Mouse (Mus musculus) heart, embryonic 10.5 days (tissue): ENCODE measurements at regions not wholly inside any gene's neighbourhood (a gene's known extent, or its start where the extent isn't known, plus 50 kb on each side); places are given as distances from the start of the nearest gene placed in this dataset.
"Not testable (repeated sequence)": the region's sequence is repeated elsewhere in the genome, so short reads cannot be mapped to it uniquely, and the experiment has no call there.

Source experiments
- DNase-seq: peaks from one replicate; pipeline ENCODE4 v3.0.0-alpha.2; 2017; ENCODE audit warnings: low spot score
- H3K27ac ChIP-seq: fragments of 300-500 bp; sonication (generic); 2 replicates; pipeline ENCODE4 v1.5.1; 2016; ENCODE audit warnings: mild to moderate bottlenecking
- H3K27me3 ChIP-seq: fragments of 300-500 bp; sonication (generic); 2 replicates; pipeline ENCODE4 v1.6.1; 2016; ENCODE audit warnings: mild to moderate bottlenecking; ENCODE audit not compliant: poor library complexity, insufficient read depth, severe bottlenecking
- H3K36me3 ChIP-seq: fragments of 300-500 bp; sonication (generic); 2 replicates; pipeline ENCODE4 v1.6.1; 2016; ENCODE audit warnings: mild to moderate bottlenecking, moderate library complexity
- H3K4me1 ChIP-seq: fragments of 300-500 bp; sonication (generic); 2 replicates; pipeline ENCODE4 v1.6.1; 2016; ENCODE audit warnings: mild to moderate bottlenecking
- H3K4me3 ChIP-seq: fragments of 300-500 bp; sonication (generic); 2 replicates; pipeline ENCODE4 v1.5.1; 2016; ENCODE audit warnings: mild to moderate bottlenecking, moderate library complexity
- H3K9me3 ChIP-seq: fragments of 300-500 bp; sonication (generic); 2 replicates; pipeline ENCODE4 v1.6.1; 2016; ENCODE audit warnings: mild to moderate bottlenecking, moderate library complexity
- WGBS: fragments of 180-500 bp; shearing (Covaris S2); methylation state at CpG from one replicate; pipeline ENCODE4 v1.1.7; 2016; 5-methylcytosine and 5-hydroxymethylcytosine counted together

GRCm38 (mm10) chr8:8869338-8869737 lies 179.0 kb upstream of the Arglu1 start:
- Histone ChIP-seq H3K27me3 (no peaks in the 10 kb centered on the region; the same call in 1 of the 2 replicates), H3K9me3 (no peaks in the 10 kb centered on the region), H3K4me3 (no peak overlapping the region), H3K27ac (no peak overlapping the region), H3K36me3 (no peaks in the 10 kb centered on the region), H3K4me1 (peaks cover 12% of the 10 kb centered on the region)
- DNase-seq: no peak
- WGBS: 50% methylated on average over 6 of the region's 6 CpGs

GRCm38 (mm10) chr8:8867924-8868323 lies 177.6 kb upstream of the Arglu1 start:
- Histone ChIP-seq H3K9me3 (no peaks in the 10 kb centered on the region), H3K4me1 (peaks cover 12% of the 10 kb centered on the region), H3K27ac (no peak overlapping the region), H3K4me3 (no peak overlapping the region), H3K36me3 (no peaks in the 10 kb centered on the region), H3K27me3 (no peaks in the 10 kb centered on the region; the same call in 1 of the 2 replicates)
- 60% methylated on average over 8 of the region's 8 CpGs for WGBS
- DNase-seq: no peak

GRCm38 (mm10) chr8:8867126-8867777 lies 176.9 kb upstream of the Arglu1 start:
- Histone ChIP-seq H3K9me3 (no peaks in the 10 kb centered on the region), H3K36me3 (no peaks in the 10 kb centered on the region), H3K27ac (no peak overlapping the region), H3K4me3 (no peak overlapping the region), H3K4me1 (peaks cover 12% of the 10 kb centered on the region), H3K27me3 (no peaks in the 10 kb centered on the region)
- WGBS: 48% methylated on average over 9 of the region's 9 CpGs
- DNase-seq: no peak

DNA sequence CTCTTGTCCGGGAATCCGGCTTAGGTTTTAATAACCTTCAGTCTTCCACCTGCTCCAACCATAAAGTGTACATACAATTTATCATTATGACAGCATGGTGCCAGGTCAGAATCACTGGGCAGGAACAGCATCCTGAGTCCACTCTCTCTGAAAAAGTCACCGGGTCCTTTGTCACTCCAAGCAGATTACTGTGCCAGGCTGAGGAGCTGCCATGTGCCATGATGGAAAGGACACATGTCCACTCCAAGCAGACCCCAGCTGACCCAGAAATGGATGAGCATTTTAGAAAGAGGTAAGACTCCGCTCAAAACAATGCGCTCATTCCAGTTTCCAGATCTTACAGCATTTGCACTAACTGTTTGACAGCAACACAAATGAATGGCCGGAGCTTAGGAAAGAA lies 172.4 kb upstream of the Arglu1 start:
- peaks cover 8% of the 10 kb centered on the region for H3K4me1 ChIP-seq
- H3K9me3 ChIP-seq: no peaks in the 10 kb centered on the region
- no peak overlapping the region for H3K4me3 ChIP-seq
- WGBS: 87% methylated on average over 6 of the region's 6 CpGs
- H3K36me3 ChIP-seq: no peaks in the 10 kb centered on the region
- no peak for DNase-seq
- no peaks in the 10 kb centered on the region for H3K27me3 ChIP-seq
- no peak overlapping the region for H3K27ac ChIP-seq

- Histone ChIP-seq H3K36me3 (no peaks in the 10 kb centered on the region), H3K27me3 (no peaks in the 10 kb centered on the region), H3K9me3 (no peaks in the 10 kb centered on the region), H3K4me3 (no peak overlapping the region), H3K27ac (no peak overlapping the region), H3K4me1 (no peaks in the 10 kb centered on the region; the same call in 1 of the 2 replicates)
- WGBS: 69% methylated on average over 9 of the region's 9 CpGs
- DNase-seq: no peak
Measured at GRCm38 (mm10) chr8:8861331-8861940, 171.1 kb upstream of the Arglu1 start.

- Histone ChIP-seq H3K36me3 (no peaks in the 10 kb centered on the region), H3K4me3 (no peak overlapping the region), H3K9me3 (no peaks in the 10 kb centered on the region), H3K27me3 (no peaks in the 10 kb centered on the region), H3K4me1 (no peaks in the 10 kb centered on the region; the same call in 1 of the 2 replicates), H3K27ac (no peak overlapping the region)
- WGBS: 47% methylated on average over 3 of the region's 3 CpGs
- no peak for DNase-seq
Measured at GRCm38 (mm10) chr8:8858636-8859035, 168.3 kb upstream of the Arglu1 start.

DNA sequence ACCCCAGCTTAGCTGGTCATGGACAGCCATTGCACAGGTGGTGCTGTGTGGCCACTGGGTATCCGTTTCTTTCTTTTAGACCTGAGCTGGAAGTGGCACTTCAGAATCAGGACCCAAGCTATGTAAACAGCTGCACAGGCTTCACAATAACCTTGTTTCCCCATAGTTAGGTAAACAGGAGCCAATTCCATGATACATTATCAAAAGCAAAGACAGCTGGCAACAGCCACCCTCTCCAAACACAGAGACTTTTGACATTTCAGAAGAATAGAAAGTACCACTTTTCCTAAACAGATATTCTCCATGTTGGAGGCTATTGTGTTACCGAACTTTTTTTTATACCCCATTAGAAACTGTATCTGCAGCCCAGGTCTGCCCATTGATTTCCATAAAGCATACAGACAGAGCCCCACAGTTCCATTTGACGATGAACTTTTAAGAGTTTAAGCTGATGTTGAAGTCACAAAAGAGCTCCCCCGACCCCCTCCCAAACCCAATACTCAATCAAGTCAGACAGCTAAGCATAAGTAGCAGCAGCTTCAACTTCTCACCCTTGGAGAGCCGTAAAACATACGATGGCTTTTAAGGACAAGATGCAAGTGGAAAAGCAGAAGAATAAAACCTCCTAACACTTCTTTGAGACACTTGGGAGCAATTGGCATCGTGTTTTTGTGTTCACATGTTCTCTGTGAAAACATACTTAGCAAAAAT lies 162.5 kb upstream of the Arglu1 start:
- Histone ChIP-seq H3K36me3 (no peaks in the 10 kb centered on the region), H3K27me3 (no peaks in the 10 kb centered on the region), H3K27ac (no peak overlapping the region), H3K4me1 (peaks cover 13% of the 10 kb centered on the region), H3K9me3 (no peaks in the 10 kb centered on the region), H3K4me3 (no peak overlapping the region)
- 65% methylated on average over 7 of the region's 7 CpGs for WGBS
- no peak for DNase-seq

DNA sequence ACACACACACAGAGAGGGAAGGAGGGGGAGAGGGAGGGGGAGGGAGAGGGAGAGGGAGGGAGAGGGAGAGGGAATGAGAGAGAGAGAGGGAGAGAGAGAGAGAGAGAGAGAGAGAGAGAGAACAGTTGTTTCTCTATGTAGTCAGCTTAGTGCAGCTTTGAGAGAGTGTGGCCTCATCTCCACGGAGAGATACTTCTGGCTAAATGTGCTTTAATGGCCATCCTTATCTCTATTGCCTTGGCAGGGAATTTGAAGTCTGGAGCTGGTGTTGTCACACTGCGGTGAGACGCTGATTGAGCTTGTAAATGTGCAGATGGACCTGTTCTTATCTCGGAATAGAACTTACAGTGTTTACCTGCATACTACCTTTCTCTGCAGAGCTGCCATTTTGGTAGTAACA lies 160.9 kb upstream of the Arglu1 start:
- no peak for DNase-seq
- Histone ChIP-seq H3K36me3 (no peaks in the 10 kb centered on the region), H3K4me3 (no peak overlapping the region; the same call in 1 of the 2 replicates), H3K27me3 (no peaks in the 10 kb centered on the region), H3K27ac (no peak overlapping the region), H3K9me3 (no peaks in the 10 kb centered on the region), H3K4me1 (peaks cover 13% of the 10 kb centered on the region)
- WGBS: 25% methylated on average over 4 of the region's 4 CpGs

- H3K36me3 ChIP-seq: no peaks in the 10 kb centered on the region
- H3K4me3 ChIP-seq: no peak overlapping the region
- H3K27ac ChIP-seq: no peak overlapping the region
- H3K27me3 ChIP-seq: no peaks in the 10 kb centered on the region
- peaks cover 15% of the 10 kb centered on the region for H3K4me1 ChIP-seq
- no peaks in the 10 kb centered on the region for H3K9me3 ChIP-seq
- WGBS: 47% methylated on average over 8 of the region's 8 CpGs
- DNase-seq: no peak
Measured at GRCm38 (mm10) chr8:8850766-8851165, 160.4 kb upstream of the Arglu1 start.

DNA sequence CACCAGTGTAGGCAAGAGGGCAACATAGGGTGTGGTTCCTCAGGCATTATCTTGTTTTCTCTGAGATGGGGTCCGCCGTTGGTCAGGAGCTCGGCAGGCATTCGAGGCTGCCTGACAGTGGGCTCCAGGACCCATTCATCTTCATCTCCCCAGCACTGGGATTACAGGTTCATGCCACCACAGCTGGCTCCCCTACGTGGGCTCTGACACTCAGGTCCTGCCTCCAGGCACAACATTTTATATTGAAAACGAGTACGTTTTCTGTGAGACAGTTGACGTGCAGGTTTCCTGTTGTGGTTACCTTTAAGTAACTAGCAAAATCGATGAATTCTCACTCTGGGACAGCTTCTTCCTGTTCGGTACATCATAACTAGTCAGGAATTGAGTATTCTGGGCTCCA lies 157.3 kb upstream of the Arglu1 start:
- no peak for DNase-seq
- WGBS: 83% methylated on average over 10 of the region's 10 CpGs
- Histone ChIP-seq H3K4me1 (peaks cover 21% of the 10 kb centered on the region), H3K36me3 (no peaks in the 10 kb centered on the region), H3K4me3 (no peak overlapping the region), H3K27me3 (no peaks in the 10 kb centered on the region), H3K9me3 (no peaks in the 10 kb centered on the region), H3K27ac (no peak overlapping the region)

DNA sequence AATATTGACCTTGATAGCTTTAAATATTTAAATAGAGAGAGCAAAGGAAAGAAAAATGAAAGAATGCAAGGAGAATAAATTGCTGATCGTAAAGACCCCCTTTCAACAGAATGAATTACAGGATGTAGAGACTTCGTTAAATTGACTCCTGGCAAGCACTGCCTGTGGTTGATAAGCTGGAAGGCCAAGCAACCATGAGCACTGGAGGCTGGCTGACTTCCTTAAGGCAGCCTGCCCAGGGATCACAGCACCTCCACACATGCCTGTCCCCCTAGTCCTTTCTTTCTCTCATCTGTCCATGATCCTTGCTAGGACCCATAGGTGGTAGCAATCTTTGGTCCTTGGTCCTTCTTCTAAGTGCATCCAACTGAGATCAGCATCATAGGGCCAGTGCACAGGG lies 152.0 kb upstream of the Arglu1 start:
- H3K4me3 ChIP-seq: no peak overlapping the region
- no peaks in the 10 kb centered on the region for H3K27me3 ChIP-seq
- no peak for DNase-seq
- H3K9me3 ChIP-seq: no peaks in the 10 kb centered on the region
- no peaks in the 10 kb centered on the region for H3K36me3 ChIP-seq
- no peak overlapping the region for H3K27ac ChIP-seq
- H3K4me1 ChIP-seq: peaks cover 12% of the 10 kb centered on the region
- 46% methylated on average over 2 of the region's 2 CpGs for WGBS

DNA sequence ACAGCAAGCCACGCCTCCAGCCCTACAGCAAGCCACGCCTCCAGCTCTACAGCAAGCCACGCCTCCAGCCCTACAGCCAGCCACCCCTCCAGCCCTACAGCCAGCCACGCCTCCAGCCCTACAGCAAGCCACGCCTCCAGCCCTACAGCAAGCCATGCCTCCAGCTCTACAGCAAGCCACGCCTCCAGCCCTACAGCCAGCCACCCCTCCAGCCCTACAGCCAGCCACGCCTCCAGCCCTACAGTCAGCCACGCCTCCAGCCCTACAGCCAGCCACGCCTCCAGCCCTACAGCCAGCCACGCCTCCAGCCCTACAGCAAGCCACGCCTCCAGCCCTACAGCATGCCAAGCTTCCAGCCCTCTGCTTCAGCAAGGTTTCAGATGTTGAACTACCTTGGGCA lies 145.8 kb upstream of the Arglu1 start:
- H3K36me3 ChIP-seq, H3K4me1 ChIP-seq, H3K4me3 ChIP-seq, H3K27me3 ChIP-seq, H3K9me3 ChIP-seq, DNase-seq, H3K27ac ChIP-seq: not testable (repeated sequence)
- 64% methylated on average over 11 of the region's 11 CpGs for WGBS

DNA sequence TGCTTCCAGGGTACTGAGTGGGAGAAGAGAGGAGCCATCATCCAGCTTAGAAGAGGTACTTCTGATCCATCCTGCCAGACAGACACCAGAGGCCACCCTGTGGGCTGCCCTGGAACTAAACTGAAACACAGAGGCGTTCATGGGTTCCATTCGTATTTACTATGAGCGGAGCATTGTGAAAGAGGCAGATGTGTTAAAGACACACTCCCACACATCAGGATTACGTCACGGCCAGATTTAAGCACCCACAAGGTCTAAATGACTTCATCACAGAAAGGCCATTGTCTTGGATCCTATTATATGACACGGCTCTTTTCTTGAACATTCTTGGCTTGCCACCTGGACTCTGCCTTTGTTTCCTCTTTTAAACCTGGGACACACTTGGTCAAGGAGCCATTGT lies 141.0 kb upstream of the Arglu1 start:
- H3K27ac ChIP-seq: no peak overlapping the region
- H3K4me1 ChIP-seq: no peaks in the 10 kb centered on the region
- DNase-seq: no peak
- no peaks in the 10 kb centered on the region for H3K27me3 ChIP-seq
- H3K4me3 ChIP-seq: no peak overlapping the region
- H3K9me3 ChIP-seq: no peaks in the 10 kb centered on the region
- 83% methylated on average over 6 of the region's 6 CpGs for WGBS
- H3K36me3 ChIP-seq: no peaks in the 10 kb centered on the region
